23 mouse cellular contexts compared by ENCODE assay signal in genomic region chr5:76525066-76525465, GRCm38 (mm10). TPM values are rescaled to one million over a fixed set of nuclear protein-coding genes. Genes with fewer than 3 reads are reported as not detected.
DNase-seq lines count a peak whose midpoint lies in the region; ATAC-seq and TF ChIP-seq lines count a peak whose summit lies in the region.
"Had no signal": no experiment of that assay in that cellular context is flagged by ENCODE, and none has a peak within 500 bp of the region (broad histone marks: within the 10 kb centered on the region; RNA-seq: fewer than 3 reads in every experiment).

No protein-coding gene starts in this region.

- TF ChIP-seq RAD21 in CH12.LX (IDR thresholded peaks at IDR 0.05; ENCODE audit: low read depth, low read length), result no peak

- TF ChIP-seq EP300 in CH12.LX (IDR thresholded peaks at IDR 0.05; ENCODE audit: low read length), result no peak

- TF ChIP-seq POLR2A in liver, adult 2 months (IDR thresholded peaks at IDR 0.05; ENCODE audit: extremely low read depth, insufficient read depth, low read length), result no peak
- TF ChIP-seq POLR2A in CH12.LX (IDR thresholded peaks at IDR 0.05; ENCODE audit: low read depth, low read length), result no peak

- no peaks in the 10 kb centered on the region for H3K79me2 ChIP-seq in liver, adult 2 months (ENCODE audit: control insufficient read depth, insufficient read depth, low read length)
- H3K79me2 ChIP-seq in CH12.LX (replicated peaks; ENCODE audit: control insufficient read depth, extremely low read depth, insufficient read depth, poor library complexity, severe bottlenecking) (peaks cover 7% of the 10 kb centered on the region), macrophage (ENCODE audit: inconsistent target) (peaks cover 6% of the 10 kb centered on the region)

- H3K9ac ChIP-seq in liver, adult 2 months (ENCODE audit: low read depth, low read length), result no peak overlapping the region
- H3K9ac ChIP-seq in liver, embryonic 12.5 days, result no peak overlapping the region
- peak overlapping the region; percentile 53; the same call in 1 of the 2 replicates for H3K9ac ChIP-seq in CH12.LX (ENCODE audit: insufficient read depth, low read depth)
- H3K9ac ChIP-seq in midbrain, embryonic 14.5 days (replicated peaks; ENCODE audit: low read length), result no peak overlapping the region
- no peak overlapping the region for H3K9ac ChIP-seq in midbrain, embryonic 16.5 days (ENCODE audit: low read depth, low read length)
- H3K9ac ChIP-seq: embryonic facial prominence, embryonic 13.5 days; heart, embryonic 12.5 days; liver, embryonic 13.5 days; neural tube, embryonic 13.5 days; stomach, embryonic 15.5 days had no signal

- no peak for TF ChIP-seq CTCF in liver, adult 2 months (IDR thresholded peaks at IDR 0.05; ENCODE audit: low read depth, low read length)
- no peak for TF ChIP-seq CTCF in CH12.LX (conservative IDR thresholded peaks at IDR 0.05 in 1 of 2, IDR thresholded peaks at IDR 0.05 in 1 of 2; ENCODE audit: low read depth in 2 of 2, low read length in 2 of 2)

- no peaks in the 10 kb centered on the region for H3K9me3 ChIP-seq in liver, embryonic 12.5 days (replicated peaks)
- no peaks in the 10 kb centered on the region for H3K9me3 ChIP-seq in CH12.LX (replicated peaks; ENCODE audit: low read length)
- no peaks in the 10 kb centered on the region for H3K9me3 ChIP-seq in midbrain, embryonic 14.5 days (ENCODE audit: control insufficient read depth, low read length)
- H3K9me3 ChIP-seq in midbrain, embryonic 16.5 days (replicated peaks; ENCODE audit: control insufficient read depth, low read length, poor library complexity, severe bottlenecking), result no peaks in the 10 kb centered on the region
- H3K9me3 ChIP-seq: embryonic facial prominence, embryonic 13.5 days; heart, embryonic 12.5 days; liver, embryonic 13.5 days; neural tube, embryonic 13.5 days; stomach, embryonic 15.5 days had no signal

- in situ Hi-C loops in CH12.LX (cut with MboI; ENCODE audit: low pct_ligation_motif_present, low pct_unique_long_range_greater_than_20kb, low sequenced_read_pairs), result no loop called here

- no peaks in the 10 kb centered on the region; the same call in 1 of the 2 replicates for H3K27me3 ChIP-seq in liver, adult 2 months (ENCODE audit: control insufficient read depth, insufficient read depth, low read length)
- H3K27me3 ChIP-seq in liver, embryonic 12.5 days (replicated peaks), result no peaks in the 10 kb centered on the region
- no peaks in the 10 kb centered on the region for H3K27me3 ChIP-seq in CH12.LX (replicated peaks)
- no peaks in the 10 kb centered on the region for H3K27me3 ChIP-seq in midbrain, embryonic 14.5 days (ENCODE audit: control insufficient read depth, insufficient read depth, low read length)
- no peaks in the 10 kb centered on the region for H3K27me3 ChIP-seq in midbrain, embryonic 16.5 days (ENCODE audit: control insufficient read depth, insufficient read depth, low read depth, low read length)
- H3K27me3 ChIP-seq: embryonic facial prominence, embryonic 13.5 days; heart, embryonic 12.5 days; liver, embryonic 13.5 days; neural tube, embryonic 13.5 days; stomach, embryonic 15.5 days had no signal

- no peak overlapping the region for H3K4me2 ChIP-seq in liver, embryonic 12.5 days
- H3K4me2 ChIP-seq in CH12.LX (ENCODE audit: insufficient read depth, low read depth, poor library complexity, severe bottlenecking), result peak overlapping the region; percentile 68
- no peak overlapping the region for H3K4me2 ChIP-seq in midbrain, embryonic 14.5 days (ENCODE audit: low read length)
- no peak overlapping the region for H3K4me2 ChIP-seq in midbrain, embryonic 16.5 days (ENCODE audit: low read length)
- H3K4me2 ChIP-seq: embryonic facial prominence, embryonic 13.5 days; heart, embryonic 12.5 days; liver, embryonic 13.5 days; neural tube, embryonic 13.5 days; stomach, embryonic 15.5 days had no signal

- H3K36me3 ChIP-seq in liver, adult 2 months (ENCODE audit: control insufficient read depth, insufficient read depth, low read length), result no peaks in the 10 kb centered on the region
- no peaks in the 10 kb centered on the region for H3K36me3 ChIP-seq in liver, embryonic 12.5 days
- H3K36me3 ChIP-seq in CH12.LX (replicated peaks in 1 of 2; ENCODE audit: control insufficient read depth in 1 of 2, insufficient read depth in 1 of 2, low read length in 1 of 2), result no peaks in the 10 kb centered on the region
- no peaks in the 10 kb centered on the region for H3K36me3 ChIP-seq in macrophage (ENCODE audit: inconsistent target)
- H3K36me3 ChIP-seq in midbrain, embryonic 14.5 days (ENCODE audit: control insufficient read depth, insufficient read depth, low read length), result no peaks in the 10 kb centered on the region
- no peaks in the 10 kb centered on the region for H3K36me3 ChIP-seq in midbrain, embryonic 16.5 days (ENCODE audit: control insufficient read depth, insufficient read depth, low read length)
- H3K36me3 ChIP-seq: embryonic facial prominence, embryonic 13.5 days; heart, embryonic 12.5 days; liver, embryonic 13.5 days; neural tube, embryonic 13.5 days; stomach, embryonic 15.5 days had no signal

- no peak overlapping the region for H3K4me3 ChIP-seq in liver, adult 2 months (ENCODE audit: insufficient read depth, low read depth, low read length)
- H3K4me3 ChIP-seq in liver, embryonic 12.5 days, result no peak overlapping the region
- H3K4me3 ChIP-seq in CH12.LX (replicated peaks in 1 of 3; ENCODE audit: low read depth in 2 of 3, low read length in 2 of 3, poor library complexity in 1 of 3) (no peak overlapping the region), macrophage (ENCODE audit: inconsistent target) (no peak overlapping the region)
- H3K4me3 ChIP-seq in midbrain, embryonic 14.5 days (replicated peaks; ENCODE audit: low read depth, low read length), result no peak overlapping the region
- H3K4me3 ChIP-seq in midbrain, embryonic 16.5 days (ENCODE audit: low read depth, low read length), result no peak overlapping the region
- H3K4me3 ChIP-seq: embryonic facial prominence, embryonic 13.5 days; heart, embryonic 12.5 days; liver, embryonic 13.5 days; neural tube, embryonic 13.5 days; stomach, embryonic 15.5 days had no signal

- DNase-seq in liver, adult 2 months (ENCODE audit: extremely low read depth, low read depth, low spot score), result no peak
- DNase-seq in CH12.LX (ENCODE audit: extremely low read depth) (no peak), adipocyte (ENCODE audit: low spot score) (peak; percentile 41)
- no peak for DNase-seq in midbrain, embryonic 14.5 days
- DNase-seq: cerebellum, adult 9-10 months; gastrocnemius, postnatal 14 days; heart, postnatal 36 days; kidney, adult 2 months; kidney, postnatal 14 days; left cerebral cortex, postnatal 4 days; liver, embryonic 13.5 days; retina, postnatal 1 day; thymus, postnatal 14 days had no signal

- dilution Hi-C loops in CH12.LX (cut with MboI; ENCODE audit: extremely low pct_ligation_motif_present, extremely low pct_unique_long_range_greater_than_20kb, low sequenced_read_pairs), result no loop called here

- 50% methylated on average over 4 of the region's 4 CpGs for WGBS in liver, adult 2 months
- WGBS in liver, embryonic 12.5 days (ENCODE audit: insufficient replicate concordance), result 31% methylated on average over 4 of the region's 4 CpGs
- WGBS in macrophage (ENCODE audit: missing documents), result 26% methylated on average over 4 of the region's 4 CpGs
- WGBS in midbrain, embryonic 14.5 days, result 62% methylated on average over 4 of the region's 4 CpGs
- 62% methylated on average over 4 of the region's 4 CpGs for WGBS in midbrain, embryonic 16.5 days

- peaks cover 2% of the 10 kb centered on the region; the same call in 1 of the 2 replicates for H3K4me1 ChIP-seq in liver, adult 2 months (ENCODE audit: control insufficient read depth, insufficient read depth, low read length)
- H3K4me1 ChIP-seq in liver, embryonic 12.5 days, result peaks cover 5% of the 10 kb centered on the region
- peaks cover 6 to 23% of the 10 kb centered on the region in 2 experiments; a peak in 2 of 4 replicates for H3K4me1 ChIP-seq in CH12.LX (ENCODE audit: control insufficient read depth in 1 of 2, insufficient read depth in 2 of 2)
- H3K4me1 ChIP-seq in midbrain, embryonic 14.5 days (ENCODE audit: control insufficient read depth, insufficient read depth, low read length), result peaks cover 4% of the 10 kb centered on the region
- peaks cover 3% of the 10 kb centered on the region for H3K4me1 ChIP-seq in midbrain, embryonic 16.5 days (ENCODE audit: control insufficient read depth, insufficient read depth, low read length)

- no peak for ATAC-seq in liver, embryonic 12.5 days
- no peak for ATAC-seq in midbrain, embryonic 14.5 days (ENCODE audit: low FRiP score, low TSS enrichment)
- no peak for ATAC-seq in midbrain, embryonic 16.5 days

- H3K27ac ChIP-seq in liver, adult 2 months (replicated peaks; ENCODE audit: insufficient read depth, low read depth, low read length), result 0 out of 2 replicates have a peak overlapping the region, but pooled peaks have one; percentile 30
- no peak overlapping the region for H3K27ac ChIP-seq in liver, embryonic 12.5 days
- H3K27ac ChIP-seq in CH12.LX (ENCODE audit: insufficient read depth, low read depth) (no peak overlapping the region), macrophage (peak overlapping the region; percentile 90)
- H3K27ac ChIP-seq in midbrain, embryonic 14.5 days (replicated peaks; ENCODE audit: low read depth, low read length), result no peak overlapping the region
- no peak overlapping the region for H3K27ac ChIP-seq in midbrain, embryonic 16.5 days (ENCODE audit: low read length)
- H3K27ac ChIP-seq: embryonic facial prominence, embryonic 13.5 days; liver, embryonic 13.5 days; neural tube, embryonic 13.5 days; stomach, embryonic 15.5 days had no signal

RNA-seq across cellular contexts. Expression of gene Exoc1, which starts 4.0 kb away (rescaled TPM):
- total RNA-seq in liver, adult 2 months (2014; rRNA removed), result 14.7 and 14.8 TPM in 2 replicates
- polyA plus RNA-seq in liver, adult 2 months (2012; rRNA removed), result 6.6 and 7.2 TPM in 2 replicates
- polyA plus RNA-seq in liver, embryonic 12.5 days (2016; fragmentation: Nextera tagmentation; extraction: Ambion mirVana), result 16.3 and 19.0 TPM in 2 replicates
- 26.6 and 32.9 TPM in 2 replicates for total RNA-seq in CH12.LX (2012; rRNA removed)
- total RNA-seq in CH12.LX (2014; rRNA removed), result 30.4 and 41.3 TPM in 2 replicates
- polyA plus RNA-seq in CH12.LX (2012; ENCODE audit: insufficient read length, low read depth), result 32.6 and 36.2 TPM in 2 replicates
- 100 to 1,000 TPM; 114 to 304 (median 221) TPM for total RNA-seq in macrophage (2018; cell fraction: chromatin; rRNA removed)
- total RNA-seq in macrophage (2018; cell fraction: cytosol; rRNA removed), result 10 to 100 TPM; 29.9 to 60.5 (median 44.8) TPM
- 100 to 1,000 TPM in 21 of 26 experiments, 10 to 100 TPM in 5; 66.1 to 199 (median 148) TPM for total RNA-seq in macrophage (2018; cell fraction: nucleus; rRNA removed)
- polyA plus RNA-seq in macrophage (2018), result 46.9 to 69.0 TPM (median 50.8 TPM) in 3 replicates
- 56.3 and 75.8 TPM in 2 replicates for polyA plus RNA-seq in midbrain, embryonic 14.5 days (2014; fragmentation: Nextera tagmentation; extraction: Ambion mirVana)
- polyA plus RNA-seq in midbrain, embryonic 16.5 days (2015; fragmentation: Nextera tagmentation; extraction: Ambion mirVana), result 59.4 and 61.5 TPM in 2 replicates

RNA-seq across cellular contexts. Expression of gene Gm7271, which starts 41.2 kb away (rescaled TPM):
- total RNA-seq in liver, adult 2 months (2014; rRNA removed), result not detected in 2 replicates
- not detected in 2 replicates for polyA plus RNA-seq in liver, adult 2 months (2012; rRNA removed)
- polyA plus RNA-seq in liver, embryonic 12.5 days (2016; fragmentation: Nextera tagmentation; extraction: Ambion mirVana), result not detected in 2 replicates
- total RNA-seq in CH12.LX (2012; rRNA removed) (not detected in 2 replicates), CH12.LX (2014; rRNA removed) (not detected in 2 replicates)
- polyA plus RNA-seq in CH12.LX (2012; ENCODE audit: insufficient read length, low read depth) (not detected in 2 replicates), macrophage (2018) (not detected in 3 replicates)
- total RNA-seq in macrophage (2018; cell fraction: chromatin; rRNA removed), result not detected
- total RNA-seq in macrophage (2018; cell fraction: cytosol; rRNA removed), result not detected
- total RNA-seq in macrophage (2018; cell fraction: nucleus; rRNA removed), result not detected
- 0.36 TPM in 1 of 2 replicates, not detected in the other for polyA plus RNA-seq in midbrain, embryonic 14.5 days (2014; fragmentation: Nextera tagmentation; extraction: Ambion mirVana)
- not detected in 2 replicates for polyA plus RNA-seq in midbrain, embryonic 16.5 days (2015; fragmentation: Nextera tagmentation; extraction: Ambion mirVana)
- total RNA-seq: gastrocnemius, postnatal 14 days; heart, postnatal 36 days; layer of hippocampus, adult 8-10 months; left cerebral cortex, adult 18-20 months; left cerebral cortex, postnatal 4 days had no signal
- polyA plus RNA-seq: embryonic facial prominence, embryonic 13.5 days; heart, embryonic 12.5 days; kidney, adult 2 months; liver, embryonic 13.5 days; lung, embryonic 16.5 days; stomach, embryonic 15.5 days had no signal

Comparison
In these comparisons a context has a peak if more than half of its experiments do, and no peak if none do; other contexts are left out.
1. H3K27ac ChIP-seq: peak in liver, adult 2 months (single experiment) and macrophage (single experiment); none in liver, embryonic 12.5 days (single experiment), CH12.LX (single experiment), midbrain, embryonic 14.5 days (single experiment) and midbrain, embryonic 16.5 days (single experiment).